Mouse (Mus musculus): ENCODE measurements around the gene Tpr.

DNA sequence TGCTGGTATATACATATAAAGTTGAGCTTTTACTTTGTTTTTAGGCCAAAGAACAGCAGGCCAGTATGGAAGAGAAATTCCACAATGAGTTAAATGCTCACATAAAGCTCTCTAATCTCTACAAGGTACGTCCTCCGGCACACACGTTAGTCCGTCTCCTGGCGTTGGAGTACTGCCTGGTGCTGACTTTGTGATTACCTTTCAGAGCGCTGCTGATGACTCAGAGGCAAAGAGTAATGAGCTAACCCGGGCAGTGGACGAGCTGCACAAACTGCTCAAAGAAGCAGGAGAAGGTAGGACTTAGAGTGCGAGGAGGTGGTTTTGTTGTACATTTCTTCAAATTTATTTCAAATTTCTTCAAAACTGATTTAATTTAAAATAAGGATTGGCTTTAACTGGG lies 14.6 kb downstream of the Tpr start:
- TF ChIP-seq POLR2A (IDR thresholded peaks at IDR 0.05; ENCODE audit: control insufficient read depth, low read depth, low read length): no peak
- no peak for TF ChIP-seq CTCF (IDR thresholded peaks at IDR 0.05; ENCODE audit: control insufficient read depth, insufficient read depth, insufficient replicate concordance, low read depth, low read length)
